Mouse (Mus musculus) heart, postnatal 0 days (tissue): ENCODE measurements around the gene Abracl.

ENCODE experiments used
- CTCF ChIP-seq: IDR thresholded peaks from 2 replicates; pipeline ENCODE4 v1.5.1; 2016; ENCODE audit warnings: antibody characterized with exemption, control low read depth, low read depth
- EP300 ChIP-seq: IDR thresholded peaks from 2 replicates; pipeline ENCODE4 v1.6.1; 2016; ENCODE audit warnings: antibody characterized with exemption, low read depth

DNA sequence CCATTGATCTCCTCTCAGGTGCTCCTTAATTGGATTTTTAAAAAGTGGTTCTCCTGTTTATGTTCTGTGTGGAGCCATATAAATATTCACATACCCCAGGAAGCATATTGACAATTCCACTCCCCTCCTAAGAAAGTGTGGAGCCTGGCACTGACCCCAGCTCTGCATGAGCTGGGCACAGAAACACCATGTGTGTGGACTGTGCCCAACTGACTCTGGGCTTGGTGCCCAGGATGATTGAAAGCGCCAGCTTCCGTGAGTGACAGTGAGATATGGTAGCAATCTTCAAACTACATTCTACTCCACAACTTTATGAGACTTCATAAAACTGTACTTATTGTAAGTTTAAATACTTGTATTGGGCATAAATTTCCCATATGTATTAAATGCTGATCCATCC lies 39.8 kb downstream of the Abracl start:
- TF ChIP-seq CTCF (no peak), EP300 (no peak)
